Mouse (Mus musculus) left cerebral cortex, adult 11 months (tissue): ENCODE measurements around the gene Olfr315.
"Not testable (repeated sequence)": the region's sequence is repeated elsewhere in the genome, so short reads cannot be mapped to it uniquely, and the experiment has no call there.

Source experiments
- DNase-seq: peaks from one replicate; pipeline ENCODE4 v3.0.0; 2022; ENCODE audit warnings: low spot score

Gene Olfr315

GRCm38 (mm10) chr11:58772888-58773287, at the start of gene Olfr315:
TSS of gene Olfr315 (plus strand) at chr11:58773188.
- no peak for DNase-seq

- DNase-seq = no peak
Measured at GRCm38 (mm10) chr11:58723914-58724313, 49.1 kb upstream of the Olfr315 start, which contains the start of gene Olfr318. TSS of gene Olfr318 (minus strand) at chr11:58724014.

GRCm38 (mm10) chr11:58727896-58728650, 44.9 kb upstream of the Olfr315 start:
- not testable (repeated sequence) for DNase-seq

- peak; percentile 3 for DNase-seq
Measured at GRCm38 (mm10) chr11:58733372-58733771, 39.6 kb upstream of the Olfr315 start.

GRCm38 (mm10) chr11:58738792-58739262, 34.2 kb upstream of the Olfr315 start, which contains the start of gene Olfr317:
TSS of gene Olfr317 (minus strand) at chr11:58739212.
- no peak for DNase-seq

- DNase-seq = peak; percentile 33
Measured at GRCm38 (mm10) chr11:58751096-58751495, 21.9 kb upstream of the Olfr315 start.

GRCm38 (mm10) chr11:58752434-58752833, 20.6 kb upstream of the Olfr315 start, which contains the start of gene Olfr316:
TSS of gene Olfr316 (plus strand) at chr11:58752734.
- no peak for DNase-seq

- DNase-seq = no peak
Measured at GRCm38 (mm10) chr11:58782480-58783089, 9.6 kb downstream of the Olfr315 start, which contains the start of gene Olfr314. TSS of gene Olfr314 (plus strand) at chr11:58782952.

- no peak for DNase-seq
Measured at GRCm38 (mm10) chr11:58784182-58784581, 11.2 kb downstream of the Olfr315 start.

- no peak for DNase-seq
Measured at GRCm38 (mm10) chr11:58787651-58788050, 14.7 kb downstream of the Olfr315 start.

GRCm38 (mm10) chr11:58788346-58788745, 15.4 kb downstream of the Olfr315 start:
- no peak for DNase-seq

- no peak for DNase-seq
Measured at GRCm38 (mm10) chr11:58789532-58789931, 16.5 kb downstream of the Olfr315 start.

GRCm38 (mm10) chr11:58790053-58790452, 17.1 kb downstream of the Olfr315 start:
- no peak for DNase-seq

GRCm38 (mm10) chr11:58790646-58791045, 17.7 kb downstream of the Olfr315 start:
- DNase-seq = no peak

GRCm38 (mm10) chr11:58795856-58796255, 22.9 kb downstream of the Olfr315 start:
- no peak for DNase-seq

GRCm38 (mm10) chr11:58796850-58797249, 23.9 kb downstream of the Olfr315 start:
- DNase-seq = peak; percentile 57

- no peak for DNase-seq
Measured at GRCm38 (mm10) chr11:58799747-58800146, 26.8 kb downstream of the Olfr315 start.

GRCm38 (mm10) chr11:58801558-58802228, 28.7 kb downstream of the Olfr315 start, which contains the start of gene Fam183b:
TSS of gene Fam183b (minus strand) at chr11:58801960.
- DNase-seq = no peak

GRCm38 (mm10) chr11:58803871-58804270, 30.9 kb downstream of the Olfr315 start:
- no peak for DNase-seq

GRCm38 (mm10) chr11:58804393-58804792, 31.4 kb downstream of the Olfr315 start:
- no peak for DNase-seq

GRCm38 (mm10) chr11:58812001-58812400, 39.0 kb downstream of the Olfr315 start:
- DNase-seq = no peak

- not testable (repeated sequence) for DNase-seq
Measured at GRCm38 (mm10) chr11:58814700-58815099, 41.7 kb downstream of the Olfr315 start, which contains the start of gene Olfr313. TSS of gene Olfr313 (plus strand) at chr11:58815000.
